Mouse (Mus musculus) gonadal fat pad, adult 2 months (tissue): Measurements from ENCODE around the gene Foxp1. TPM values are rescaled to one million over a fixed set of nuclear protein-coding genes. Genes with fewer than 3 reads are reported as not detected.

Experiments used
- DNase-seq: peaks from one replicate; pipeline ENCODE4 v3.0.0-alpha.2; 2012; ENCODE audit warnings: low read depth
- polyA plus RNA-seq: library from polyadenylated mRNA; depleted of rRNA; stranded (reverse); fragments of >200 nt; gene quantifications from 2 replicates; pipeline ENCODE4 v1.2.3, GENCODE M21; 2012

The Foxp1 gene
- polyA plus RNA-seq, 1 experiment = 26.0 TPM

GRCm38 (mm10) chr6:99206437-99206870, 316.1 kb downstream of the Foxp1 start:
- DNase-seq = no peak

DNA sequence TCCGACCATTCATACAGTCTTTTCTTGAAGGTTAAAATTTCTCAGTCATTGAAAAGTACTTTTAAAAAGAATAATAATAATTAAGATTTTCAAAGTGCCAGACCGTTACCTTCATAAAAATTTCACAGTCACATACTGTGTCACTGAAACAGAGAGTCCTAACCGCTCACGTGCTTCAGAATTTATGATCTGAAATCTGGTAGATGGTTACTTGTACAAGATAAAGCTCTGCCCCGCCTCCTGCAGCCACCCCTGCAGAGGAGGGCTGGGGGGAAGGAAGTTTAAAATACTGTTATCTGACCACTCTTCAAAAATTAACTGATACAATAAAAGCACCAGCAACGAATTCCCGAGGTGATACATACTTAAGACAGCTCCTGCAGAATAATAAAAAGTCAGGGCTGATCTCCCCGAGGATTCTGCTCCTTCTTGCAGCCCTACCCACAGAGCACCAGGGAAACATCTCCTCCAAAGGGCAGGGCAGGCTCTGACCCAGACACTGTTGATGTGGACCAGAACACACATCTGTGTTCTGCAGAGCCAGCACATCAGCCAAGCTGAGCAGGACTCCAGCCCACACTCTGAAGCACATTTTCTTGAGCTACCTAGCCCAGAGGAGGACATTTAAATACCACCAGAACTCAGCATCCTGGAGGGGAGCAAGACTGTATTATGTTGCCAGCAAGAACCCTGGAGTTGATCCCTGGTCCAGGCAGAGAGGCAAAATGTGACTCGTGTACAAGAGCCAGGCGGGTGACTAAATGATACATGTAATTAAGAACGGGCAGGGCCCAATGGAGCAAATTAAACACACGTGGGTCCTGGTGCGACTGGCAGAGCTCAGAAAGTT, 316.7 kb downstream of the Foxp1 start:
- DNase-seq = no peak

GRCm38 (mm10) chr6:99204780-99205586, 317.5 kb downstream of the Foxp1 start:
- no peak for DNase-seq

GRCm38 (mm10) chr6:99204052-99204779, 318.3 kb downstream of the Foxp1 start:
- no peak for DNase-seq

GRCm38 (mm10) chr6:99203231-99203630, 319.3 kb downstream of the Foxp1 start:
- no peak for DNase-seq

GRCm38 (mm10) chr6:99202781-99203180, 319.7 kb downstream of the Foxp1 start:
- DNase-seq = no peak

GRCm38 (mm10) chr6:99201271-99201705, 321.2 kb downstream of the Foxp1 start:
- no peak for DNase-seq

DNA sequence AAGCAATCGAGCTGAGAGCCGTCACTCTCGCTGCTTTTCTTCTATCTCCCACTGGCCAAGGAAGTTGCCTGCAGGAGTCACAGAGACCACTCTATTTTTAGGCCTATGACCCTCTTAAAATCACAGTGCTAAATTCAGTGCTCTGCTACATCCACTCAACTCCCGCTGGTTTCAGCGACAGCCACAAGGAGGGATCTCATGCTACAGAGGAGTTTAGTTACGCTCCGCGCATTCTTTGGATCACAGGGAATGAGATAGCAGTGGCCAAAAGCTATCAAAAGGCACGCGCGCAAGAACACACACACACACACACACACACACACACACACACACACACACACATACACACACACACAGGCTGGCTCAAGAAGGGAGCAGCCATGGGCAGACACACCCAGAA, 321.9 kb downstream of the Foxp1 start:
- DNase-seq = no peak

DNA sequence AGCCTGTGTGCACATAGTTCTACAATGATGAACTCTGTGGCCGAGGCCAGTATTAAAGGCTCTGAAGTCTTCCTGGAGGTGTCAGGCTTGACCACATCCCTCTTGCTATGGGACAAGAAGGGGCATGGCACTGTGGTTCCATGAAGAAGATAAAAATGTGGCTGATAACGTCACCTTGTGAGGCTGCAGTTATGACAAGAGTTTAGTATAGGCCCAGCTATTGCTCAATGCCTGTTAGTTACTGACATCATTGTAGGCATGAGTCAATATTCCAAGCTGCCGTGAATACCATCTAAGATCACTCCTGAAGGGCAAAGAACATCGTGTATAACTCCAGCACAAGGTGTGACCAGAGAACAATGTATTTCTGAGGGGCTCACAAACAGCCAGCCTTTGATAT, 323.2 kb downstream of the Foxp1 start:
- DNase-seq = no peak

- no peak for DNase-seq
Measured at GRCm38 (mm10) chr6:99193697-99194096, 328.8 kb downstream of the Foxp1 start.

DNA sequence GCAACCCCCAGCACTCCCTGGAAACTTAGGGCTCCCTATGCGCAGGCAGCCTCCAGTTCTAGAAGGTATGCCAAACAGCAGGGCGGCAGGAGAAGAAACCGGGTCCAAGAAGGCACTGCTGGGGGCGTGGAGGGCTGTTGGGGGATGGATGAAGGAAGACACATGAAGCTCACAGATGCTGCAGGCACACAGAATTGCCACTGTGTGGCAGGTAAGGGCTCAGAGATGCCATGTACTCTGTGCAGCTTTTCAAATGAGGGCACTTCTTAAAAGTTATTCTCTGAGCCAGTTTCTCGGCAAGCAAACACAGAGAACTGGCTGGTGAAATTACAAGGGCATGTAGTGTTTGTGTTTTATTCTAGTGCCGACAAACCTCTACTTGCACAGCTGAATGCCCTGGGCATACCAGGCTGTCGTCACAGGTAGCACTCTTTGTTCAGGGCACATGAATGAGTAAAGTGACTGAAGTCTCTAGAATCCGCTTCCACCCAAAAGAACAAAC, 330.8 kb downstream of the Foxp1 start:
- no peak for DNase-seq

DNA sequence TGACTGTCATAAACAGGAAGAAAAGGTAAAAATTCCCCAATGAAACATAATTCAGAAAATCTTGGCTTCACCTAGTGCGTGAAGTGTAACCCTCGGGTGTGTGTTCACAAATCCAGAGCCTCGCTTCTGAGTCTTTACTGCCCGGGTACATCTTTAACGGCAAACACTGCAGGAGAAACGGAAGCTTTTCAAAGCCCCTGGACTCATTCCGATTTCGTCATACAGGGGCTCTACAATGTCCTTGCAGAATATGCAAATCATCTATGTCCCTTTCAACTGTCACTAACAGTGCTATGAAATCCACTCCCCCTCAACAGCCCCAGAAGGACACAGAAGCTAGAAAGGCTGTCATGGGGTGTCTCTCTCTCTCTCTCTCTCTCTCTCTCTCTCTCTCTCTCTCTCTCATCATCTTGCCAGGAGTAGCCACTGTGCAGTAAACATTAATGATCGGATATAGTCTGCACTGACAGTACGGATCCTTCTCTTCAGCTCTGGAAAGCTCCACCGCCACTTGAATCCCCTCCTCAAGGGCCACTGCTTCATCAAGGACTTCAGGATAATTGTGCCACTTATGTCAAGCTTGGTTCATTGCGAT, 331.4 kb downstream of the Foxp1 start:
- DNase-seq = no peak

DNA sequence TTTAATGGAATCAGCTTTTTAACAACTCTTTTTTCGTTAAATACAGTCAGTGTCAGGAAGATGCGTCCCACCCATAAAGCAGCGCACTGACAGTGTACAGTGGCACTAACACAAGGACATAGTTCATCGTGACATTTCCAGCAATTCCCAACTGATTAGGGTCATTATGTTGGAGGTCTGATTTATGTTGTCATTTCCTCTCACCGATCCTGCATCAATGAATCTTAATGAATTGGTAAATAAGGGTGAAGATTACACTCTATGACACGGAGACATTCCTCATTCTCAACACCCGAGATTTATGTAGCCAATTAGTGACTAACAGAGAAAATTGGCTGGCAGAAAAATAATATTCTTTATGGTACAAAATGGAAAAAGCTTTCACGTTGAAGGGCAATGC, 332.6 kb downstream of the Foxp1 start:
- no peak for DNase-seq

GRCm38 (mm10) chr6:99188366-99189216, 333.9 kb downstream of the Foxp1 start:
- DNase-seq = no peak

GRCm38 (mm10) chr6:99187914-99188313, 334.6 kb downstream of the Foxp1 start:
- no peak for DNase-seq

- DNase-seq = no peak
Measured at GRCm38 (mm10) chr6:99187415-99187814, 335.1 kb downstream of the Foxp1 start.

DNA sequence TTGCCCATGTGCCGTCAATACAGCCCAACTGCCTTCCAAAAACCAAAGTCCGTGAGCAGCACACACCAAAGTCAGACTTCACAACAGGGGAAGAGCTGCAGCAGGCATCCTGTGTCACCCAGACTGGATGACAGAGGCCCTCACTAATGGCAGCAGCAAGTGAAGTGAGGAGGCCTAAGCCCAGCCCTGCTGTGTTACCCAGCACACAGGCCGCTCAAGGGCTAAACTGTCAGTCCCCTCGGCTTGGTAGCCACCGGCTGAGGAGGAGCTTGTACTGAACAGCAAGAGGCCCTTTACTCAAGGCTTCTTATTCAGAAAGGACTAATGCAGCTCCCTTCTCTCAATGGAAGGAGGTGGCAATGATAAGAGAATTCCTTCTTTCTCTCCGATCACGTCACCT, 336.0 kb downstream of the Foxp1 start:
- no peak for DNase-seq

- no peak for DNase-seq
Measured at GRCm38 (mm10) chr6:99185797-99186196, 336.7 kb downstream of the Foxp1 start.

DNA sequence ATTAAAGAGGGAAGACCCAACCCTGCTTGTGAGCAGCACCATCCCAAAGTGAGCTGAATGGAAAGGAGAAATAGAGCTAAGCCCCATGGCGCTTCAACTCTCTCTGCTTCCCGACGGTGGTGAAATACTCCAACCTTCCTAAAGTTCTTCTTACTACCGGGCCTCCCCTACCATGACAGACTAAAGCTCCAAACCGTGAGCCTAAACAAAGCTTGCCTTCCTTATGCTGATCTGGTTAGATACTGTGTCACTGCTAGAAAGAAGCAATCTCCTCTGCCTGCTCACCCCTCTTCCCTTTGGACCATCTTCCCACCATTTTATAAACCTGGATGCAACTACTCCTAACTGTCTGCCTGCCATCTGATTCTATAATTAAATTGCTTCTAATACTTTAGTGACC, 338.5 kb downstream of the Foxp1 start:
- no peak for DNase-seq

DNA sequence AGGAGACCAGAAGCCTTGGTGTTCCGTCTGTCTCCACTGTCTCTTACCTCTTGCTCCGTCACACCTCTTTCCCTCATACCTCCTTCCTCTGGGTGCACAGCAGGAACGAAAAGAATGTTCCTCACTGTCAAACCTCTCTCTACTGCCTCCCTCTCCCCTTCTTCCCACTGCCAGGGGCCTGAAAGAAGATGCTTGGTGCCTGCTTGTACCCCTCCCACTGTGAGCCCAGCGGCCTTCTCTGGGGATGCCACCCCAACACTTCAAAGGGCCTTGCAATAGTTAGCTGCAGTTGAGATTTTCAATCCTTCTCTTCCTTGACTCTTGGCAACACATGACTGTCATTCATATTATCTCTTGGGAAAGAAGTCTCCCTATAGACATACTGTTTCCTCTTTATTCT, 339.7 kb downstream of the Foxp1 start:
- no peak for DNase-seq

DNA sequence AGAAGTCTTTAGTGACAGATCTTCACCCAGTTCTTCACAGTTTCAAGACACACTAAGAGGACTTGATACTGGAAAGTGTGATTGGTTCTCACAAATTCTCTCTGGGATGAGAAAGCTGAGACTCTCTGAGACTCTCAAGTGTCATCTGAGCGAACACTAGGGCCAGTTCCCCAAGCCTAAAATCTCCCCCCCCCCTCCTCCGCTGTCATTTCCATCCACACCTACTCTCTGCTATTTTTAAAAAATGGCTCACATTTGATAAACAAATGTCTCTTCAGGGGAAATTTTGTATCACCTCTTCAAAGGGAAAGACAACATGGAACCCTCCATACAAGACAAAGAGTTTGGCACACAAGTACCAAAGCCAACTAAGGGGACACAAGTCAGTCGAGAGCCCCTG, 346.3 kb downstream of the Foxp1 start:
- DNase-seq = no peak
